Mouse (Mus musculus) neural tube, embryonic 12.5 days (tissue): Measurements from ENCODE around the gene Hist2h2aa1. TPM values are rescaled to one million over a fixed set of nuclear protein-coding genes. Genes with fewer than 3 reads are reported as not detected.
A peak's percentile ranks its signal among the peaks of the same experiment; 100 is the strongest.
"Not testable (repeated sequence)": the region's sequence is repeated elsewhere in the genome, so short reads cannot be mapped to it uniquely, and the experiment has no call there.

Source experiments
- ATAC-seq: fragments of 200-750 bp; cut with Nextera tagmentation; 2 replicates; pipeline ENCODE4 v1.8.0; 2017; ENCODE audit warnings: low read depth, mild to moderate bottlenecking, moderate TSS enrichment, moderate library complexity; ENCODE audit not compliant: low FRiP score
- H3K27ac ChIP-seq: fragments of 300-500 bp; sonication (generic); 2 replicates; pipeline ENCODE4 v1.5.1; 2016
- H3K27me3 ChIP-seq: fragments of 300-500 bp; sonication (generic); replicated peaks from 2 replicates; pipeline ENCODE4 v1.6.1; 2016; ENCODE audit warnings: mild to moderate bottlenecking
- H3K36me3 ChIP-seq: fragments of 300-500 bp; sonication (generic); 2 replicates; pipeline ENCODE4 v1.6.1; 2016; ENCODE audit warnings: mild to moderate bottlenecking
- H3K4me1 ChIP-seq: fragments of 300-500 bp; sonication (generic); 2 replicates; pipeline ENCODE4 v1.6.1; 2016
- H3K4me2 ChIP-seq: fragments of 300-500 bp; sonication (generic); replicated peaks from 2 replicates; pipeline ENCODE4 v1.6.1; 2016; ENCODE audit warnings: mild to moderate bottlenecking
- H3K4me3 ChIP-seq: fragments of 300-500 bp; sonication (generic); 2 replicates; pipeline ENCODE4 v1.5.1; 2016
- H3K9ac ChIP-seq: fragments of 300-500 bp; sonication (generic); 2 replicates; pipeline ENCODE4 v1.6.1; 2016; ENCODE audit warnings: mild to moderate bottlenecking
- H3K9me3 ChIP-seq: fragments of 300-500 bp; sonication (generic); 2 replicates; pipeline ENCODE4 v1.6.1; 2016; ENCODE audit warnings: mild to moderate bottlenecking
- WGBS: fragments of 180-500 bp; shearing (Covaris S2); methylation state at CpG from one replicate; pipeline ENCODE4 v1.1.7; 2016; 5-methylcytosine and 5-hydroxymethylcytosine counted together
- polyA plus RNA-seq: library from polyadenylated mRNA; unstranded; fragments of >200 nt; fragmentation: Nextera tagmentation; extraction: Ambion mirVana; gene quantifications from 2 replicates; pipeline ENCODE4 v1.2.1, GENCODE M21; 2016

Gene Hist2h2aa1
- polyA plus RNA-seq, 1 experiment from 2014 or later: 19.2 TPM

DNA sequence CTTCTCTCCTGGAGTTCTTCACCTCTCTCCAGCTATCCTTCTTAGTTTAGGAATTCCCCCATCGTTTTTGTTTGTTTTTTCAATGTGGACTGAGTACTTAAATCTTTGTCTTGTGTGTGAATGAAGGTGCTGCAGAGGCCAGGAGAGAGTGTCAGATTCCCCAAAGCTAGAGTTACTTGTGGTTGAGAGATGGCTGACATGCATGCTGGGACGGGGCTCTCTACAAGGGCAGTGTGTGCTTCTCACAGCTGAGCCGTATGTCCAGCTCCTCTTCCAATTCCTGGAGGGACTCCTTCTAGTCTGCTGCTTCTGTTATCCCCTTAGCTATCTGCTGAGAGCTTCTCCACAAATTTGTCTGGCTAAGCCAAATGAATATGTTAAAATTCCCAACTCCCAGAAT is 9.5 kb upstream of the Hist2h2aa1 start:
- ATAC-seq: no peak
- Histone ChIP-seq H3K9ac (no peak overlapping the region), H3K27me3 (no peaks in the 10 kb centered on the region), H3K4me1 (peaks cover 15% of the 10 kb centered on the region), H3K4me3 (no peak overlapping the region), H3K9me3 (no peaks in the 10 kb centered on the region), H3K4me2 (0 out of 2 replicates have a peak overlapping the region, but pooled peaks have one; percentile 18), H3K27ac (no peak overlapping the region), H3K36me3 (no peaks in the 10 kb centered on the region)
- 70% methylated on average over 3 of the region's 3 CpGs for WGBS

- H3K9me3 ChIP-seq: no peaks in the 10 kb centered on the region
- H3K27ac ChIP-seq: no peak overlapping the region
- H3K4me2 ChIP-seq: peak overlapping the region; percentile 56
- H3K9ac ChIP-seq: no peak overlapping the region
- no peaks in the 10 kb centered on the region for H3K36me3 ChIP-seq
- H3K4me3 ChIP-seq: 0 out of 2 replicates have a peak overlapping the region, but pooled peaks have one; percentile 40
- WGBS: 88% methylated on average over 4 of the region's 4 CpGs
- H3K27me3 ChIP-seq: no peaks in the 10 kb centered on the region
- H3K4me1 ChIP-seq: peaks cover 15% of the 10 kb centered on the region
- ATAC-seq: no peak
These were observed 8.4 kb upstream of the Hist2h2aa1 start for GRCm38 (mm10) chr3:96236834-96237334.

GRCm38 (mm10) chr3:96237335-96237903 is 7.9 kb upstream of the Hist2h2aa1 start:
- Histone ChIP-seq H3K9ac (peak overlapping the region; percentile 64), H3K27me3 (no peaks in the 10 kb centered on the region), H3K4me2 (peak overlapping the region; percentile 56), H3K36me3 (no peaks in the 10 kb centered on the region), H3K4me3 (peak overlapping the region; percentile 40), H3K27ac (no peak overlapping the region), H3K4me1 (peaks cover 15% of the 10 kb centered on the region), H3K9me3 (no peaks in the 10 kb centered on the region)
- 23% methylated on average over 7 of the region's 7 CpGs for WGBS
- no peak for ATAC-seq

DNA sequence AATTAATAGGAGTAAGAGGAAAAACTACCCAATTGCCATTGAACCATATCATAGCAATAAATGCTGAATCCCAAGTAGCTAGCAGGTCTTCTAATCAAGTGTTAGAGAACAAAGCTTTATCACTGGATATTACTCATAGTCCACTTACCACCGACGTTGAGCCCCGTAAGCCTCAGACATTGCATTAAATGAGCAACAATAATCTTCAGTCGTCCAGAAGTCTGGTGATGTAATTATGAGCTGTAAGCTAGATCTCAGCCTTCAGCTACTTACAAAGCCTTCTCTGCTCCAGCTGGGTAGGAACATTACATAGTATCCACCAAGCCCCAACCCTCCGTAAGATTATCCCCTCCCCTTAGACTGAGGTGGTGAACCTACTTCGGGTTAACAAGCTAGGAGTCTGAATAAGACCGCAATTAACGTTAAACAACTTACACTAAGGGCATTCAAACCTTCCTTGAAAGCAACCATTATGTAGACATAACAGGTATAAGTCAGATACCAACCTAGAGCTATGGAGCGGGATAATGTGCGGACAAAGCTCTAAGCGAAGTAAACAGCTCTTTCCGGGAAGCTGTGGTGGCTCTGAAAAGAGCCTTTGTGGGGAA is 7.3 kb upstream of the Hist2h2aa1 start:
- H3K4me3 ChIP-seq: peak overlapping the region; percentile 40
- H3K9ac ChIP-seq: peak overlapping the region; percentile 64
- H3K4me2 ChIP-seq: peak overlapping the region; percentile 56
- H3K27ac ChIP-seq: 0 out of 2 replicates have a peak overlapping the region, but pooled peaks have one; percentile 2
- WGBS: under 1% methylated on average over 12 of the region's 12 CpGs
- H3K4me1 ChIP-seq: peaks cover 15% of the 10 kb centered on the region
- ATAC-seq: no peak
- no peaks in the 10 kb centered on the region for H3K27me3 ChIP-seq
- H3K36me3 ChIP-seq: no peaks in the 10 kb centered on the region
- H3K9me3 ChIP-seq: no peaks in the 10 kb centered on the region

- H3K4me2 ChIP-seq: peak within 1 kb of the TSS; percentile 56
- H3K4me1 ChIP-seq: peaks cover 16% of the 10 kb centered on the region
- ATAC-seq: peak; percentile 91
- WGBS: under 1% methylated on average over 17 of the region's 68 CpGs
- peak within 1 kb of the TSS; percentile 40 for H3K4me3 ChIP-seq
- 0 out of 2 replicates have a peak within 1 kb of the TSS, but pooled peaks have one; percentile 2 for H3K27ac ChIP-seq
- not testable (repeated sequence) for H3K9me3 ChIP-seq, H3K27me3 ChIP-seq, H3K36me3 ChIP-seq
- peak within 1 kb of the TSS; percentile 64 for H3K9ac ChIP-seq
These were observed 6.1 kb upstream of the Hist2h2aa1 start, which contains the start of gene Hist2h3c2 for GRCm38 (mm10) chr3:96238954-96239793. TSS of gene Hist2h3c2 (minus strand) at chr3:96239127.

GRCm38 (mm10) chr3:96239949-96240798 is 5.1 kb upstream of the Hist2h2aa1 start, which contains the start of gene Hist2h2aa2:
TSS of gene Hist2h2aa2 (minus strand) at chr3:96240276.
- ATAC-seq: peak; percentile 77
- H3K9me3 ChIP-seq, H3K36me3 ChIP-seq, H3K27ac ChIP-seq, H3K27me3 ChIP-seq: not testable (repeated sequence)
- Histone ChIP-seq H3K4me2 (peak within 1 kb of the TSS; percentile 50), H3K4me1 (peaks cover 19% of the 10 kb centered on the region), H3K9ac (0 out of 2 replicates have a peak within 1 kb of the TSS, but pooled peaks have one; percentile 44), H3K4me3 (peak within 1 kb of the TSS; percentile 31; the same call in 1 of the 2 replicates)
- 4% methylated on average over 42 of the region's 85 CpGs for WGBS

DNA sequence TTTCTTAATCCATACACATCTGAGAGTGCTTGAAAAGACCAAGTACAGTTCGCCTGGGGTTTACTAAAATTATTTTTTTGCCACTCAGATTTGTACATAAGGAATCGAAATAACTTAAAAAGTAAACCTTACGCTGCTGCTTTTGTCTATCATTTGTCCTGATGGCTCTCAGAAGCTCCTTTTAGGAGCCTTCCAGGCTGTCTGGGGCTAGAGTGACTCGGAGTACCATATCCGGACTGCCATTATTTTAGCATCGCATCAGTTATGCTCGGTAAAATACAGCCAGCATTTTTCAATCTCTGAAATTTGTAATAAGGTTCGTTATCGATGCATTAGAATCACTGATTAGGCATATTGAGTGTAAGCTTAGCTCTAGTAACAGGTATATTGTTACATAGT is 4.5 kb upstream of the Hist2h2aa1 start:
- no peak overlapping the region for H3K9ac ChIP-seq
- WGBS: 75% methylated on average over 9 of the region's 9 CpGs
- H3K4me3 ChIP-seq: no peak overlapping the region
- H3K4me2 ChIP-seq: peak overlapping the region; percentile 46
- no peaks in the 10 kb centered on the region for H3K27me3 ChIP-seq
- H3K9me3 ChIP-seq: no peaks in the 10 kb centered on the region
- H3K27ac ChIP-seq: no peak overlapping the region
- H3K36me3 ChIP-seq: no peaks in the 10 kb centered on the region
- ATAC-seq: no peak
- H3K4me1 ChIP-seq: peaks cover 19% of the 10 kb centered on the region

DNA sequence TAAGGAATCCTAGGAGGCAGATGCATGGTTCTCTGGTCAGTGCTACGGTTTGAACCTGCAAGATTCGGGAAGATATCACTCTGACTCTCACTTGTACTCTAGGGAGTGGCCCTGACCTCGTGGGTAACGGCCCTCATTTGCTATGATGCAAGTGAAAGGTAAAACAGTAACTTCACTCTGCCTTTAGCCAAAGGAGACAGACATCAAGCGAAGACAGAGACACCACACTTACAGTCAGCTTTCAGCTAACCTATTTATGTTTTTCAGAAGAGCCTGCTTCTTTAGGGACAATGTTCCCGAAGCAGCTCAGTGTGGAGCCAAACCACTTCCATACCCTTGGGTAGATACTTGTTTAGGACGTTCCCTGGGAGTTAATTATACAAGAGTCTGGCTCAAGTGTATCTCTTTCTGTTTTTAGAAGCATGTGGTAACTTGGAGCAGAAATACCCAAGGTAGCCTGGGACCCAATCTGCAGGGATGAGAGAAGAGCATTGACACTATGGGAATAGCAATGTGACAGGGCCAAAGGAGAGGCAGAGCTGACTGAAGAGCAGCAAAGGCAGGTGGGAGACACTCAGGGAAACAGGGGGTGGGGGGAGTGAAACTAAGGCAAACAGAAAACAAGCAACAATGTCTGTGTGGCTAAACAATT is 1.2 kb upstream of the Hist2h2aa1 start:
- Histone ChIP-seq H3K4me2 (peak overlapping the region; percentile 64), H3K9me3 (no peaks in the 10 kb centered on the region), H3K4me3 (no peak overlapping the region), H3K36me3 (no peaks in the 10 kb centered on the region), H3K27ac (peak overlapping the region; percentile 92; the same call in 1 of the 2 replicates), H3K4me1 (peaks cover 16% of the 10 kb centered on the region), H3K27me3 (no peaks in the 10 kb centered on the region), H3K9ac (peak overlapping the region; percentile 68; the same call in 1 of the 2 replicates)
- WGBS: 80% methylated on average over 7 of the region's 7 CpGs
- no peak for ATAC-seq

DNA sequence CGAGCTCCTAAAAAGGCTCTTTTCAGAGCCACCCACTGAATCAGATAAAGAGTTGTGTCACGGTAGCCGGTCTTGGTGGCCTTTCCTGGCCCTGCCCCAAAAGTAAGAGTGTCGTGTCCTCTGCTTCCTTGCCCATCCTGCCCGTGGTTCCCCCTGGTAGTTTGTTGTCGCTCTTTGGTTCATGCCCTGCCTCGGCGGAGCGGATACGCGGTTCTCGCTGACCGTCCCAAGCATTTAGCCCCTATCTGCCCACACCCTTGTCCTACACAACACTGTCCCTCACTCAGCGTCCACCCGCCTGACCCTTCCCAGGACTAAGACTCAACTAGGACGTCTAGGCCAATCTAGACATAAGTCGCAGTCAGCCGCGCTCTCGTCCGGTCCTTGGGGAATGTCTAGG is 721 bp downstream of the Hist2h2aa1 start:
- not testable (repeated sequence) for H3K27ac ChIP-seq, H3K9ac ChIP-seq, H3K36me3 ChIP-seq, ATAC-seq, H3K9me3 ChIP-seq, H3K27me3 ChIP-seq
- Histone ChIP-seq H3K4me2 (peak overlapping the region; percentile 47), H3K4me1 (peaks cover 18% of the 10 kb centered on the region), H3K4me3 (peak overlapping the region; percentile 31; the same call in 1 of the 2 replicates)
- 0% methylated on average over 10 of the region's 21 CpGs for WGBS

- H3K27ac ChIP-seq, H3K27me3 ChIP-seq, H3K36me3 ChIP-seq, H3K9me3 ChIP-seq: not testable (repeated sequence)
- peak; percentile 90 for ATAC-seq
- H3K4me1 ChIP-seq: peaks cover 18% of the 10 kb centered on the region
- peak within 1 kb of the TSS; percentile 59 for H3K9ac ChIP-seq
- H3K4me3 ChIP-seq: peak within 1 kb of the TSS; percentile 34
- 0% methylated on average over 10 of the region's 47 CpGs for WGBS
- peak within 1 kb of the TSS; percentile 58 for H3K4me2 ChIP-seq
These were observed 1.1 kb downstream of the Hist2h2aa1 start, which contains the start of gene Hist2h3c1 for GRCm38 (mm10) chr3:96246427-96246856. TSS of gene Hist2h3c1 (plus strand) at chr3:96246685.
